Mouse (Mus musculus): ENCODE results near the gene Arl3. TPM values are rescaled to one million over a fixed set of nuclear protein-coding genes. Genes with fewer than 3 reads are reported as not detected.

Gene Arl3
- total and polyA plus RNA-seq, 3 experiments: 24.1 to 46.5 (median 45.3) TPM

- Histone ChIP-seq H3K36me3 (replicated peaks in 1 of 2; ENCODE audit: control insufficient read depth in 1 of 2, insufficient read depth in 1 of 2, low read length in 1 of 2) (peaks cover 35 to 56% of the 10 kb centered on the region in 2 experiments), H3K27me3 (replicated peaks) (no peaks in the 10 kb centered on the region), H3K4me2 (ENCODE audit: insufficient read depth, low read depth, poor library complexity, severe bottlenecking) (no peak overlapping the region), H3K4me3 (replicated peaks in 1 of 3; ENCODE audit: low read depth in 2 of 3, low read length in 2 of 3, poor library complexity in 1 of 3) (no peak overlapping the region), H3K9me3 (replicated peaks; ENCODE audit: low read length) (no peaks in the 10 kb centered on the region), H3K27ac (ENCODE audit: insufficient read depth, low read depth) (no peak overlapping the region), H3K9ac (ENCODE audit: insufficient read depth, low read depth) (no peak overlapping the region), H3K4me1 (ENCODE audit: control insufficient read depth in 1 of 2, insufficient read depth in 2 of 2) (peaks cover 21 to 58% of the 10 kb centered on the region in 2 experiments), H3K79me2 (replicated peaks; ENCODE audit: control insufficient read depth, extremely low read depth, insufficient read depth, poor library complexity, severe bottlenecking) (peaks cover 14% of the 10 kb centered on the region)
- dilution Hi-C loops (cut with MboI; ENCODE audit: extremely low pct_ligation_motif_present, extremely low pct_unique_long_range_greater_than_20kb, low sequenced_read_pairs) (no loop called here), in situ Hi-C loops (cut with MboI; ENCODE audit: low pct_ligation_motif_present, low pct_unique_long_range_greater_than_20kb, low sequenced_read_pairs) (no loop called here)
- no peak for TF ChIP-seq KAT2A (IDR thresholded peaks at IDR 0.05; ENCODE audit: insufficient replicate concordance, low read length)
- no peak for TF ChIP-seq PAX5 (IDR thresholded peaks at IDR 0.05; ENCODE audit: low read length)
- no peak for TF ChIP-seq ZKSCAN1 (IDR thresholded peaks at IDR 0.05; ENCODE audit: borderline replicate concordance, low read depth, low read length)
- TF ChIP-seq MAZ (IDR thresholded peaks at IDR 0.05; ENCODE audit: low read depth, low read length): no peak
- TF ChIP-seq USF1 (IDR thresholded peaks at IDR 0.05; ENCODE audit: low read depth, low read length): no peak
- TF ChIP-seq EP300 (IDR thresholded peaks at IDR 0.05; ENCODE audit: low read length): no peak
- no peak for TF ChIP-seq NELFE (IDR thresholded peaks at IDR 0.05; ENCODE audit: low read depth, low read length)
- TF ChIP-seq E2F4 (IDR thresholded peaks at IDR 0.05; ENCODE audit: insufficient replicate concordance, low read depth, low read length): no peak
- TF ChIP-seq USF2 (conservative IDR thresholded peaks at IDR 0.05; ENCODE audit: low read depth, low read length): no peak
- no peak for TF ChIP-seq ZNF384 (IDR thresholded peaks at IDR 0.05; ENCODE audit: low read depth, low read length)
- TF ChIP-seq TBP (conservative IDR thresholded peaks at IDR 0.05; ENCODE audit: low read depth, low read length): no peak
- TF ChIP-seq JUND (conservative IDR thresholded peaks at IDR 0.05; ENCODE audit: low read depth, low read length): no peak
- TF ChIP-seq UBTF (IDR thresholded peaks at IDR 0.05; ENCODE audit: low read depth, low read length): no peak
- no peak for TF ChIP-seq MYC (IDR thresholded peaks at IDR 0.05; ENCODE audit: low read depth, low read length)
- TF ChIP-seq JUN (IDR thresholded peaks at IDR 0.05; ENCODE audit: insufficient read depth, low read depth, low read length): no peak
- TF ChIP-seq GABPA (IDR thresholded peaks at IDR 0.05; ENCODE audit: insufficient replicate concordance, low read depth, low read length): no peak
- TF ChIP-seq HCFC1 (IDR thresholded peaks at IDR 0.05; ENCODE audit: low read depth, low read length): no peak
- no peak for TF ChIP-seq RAD21 (IDR thresholded peaks at IDR 0.05; ENCODE audit: low read depth, low read length)
- no peak for TF ChIP-seq ETS1 (conservative IDR thresholded peaks at IDR 0.05; ENCODE audit: low read depth, low read length)
- no peak for TF ChIP-seq SMC3 (IDR thresholded peaks at IDR 0.05; ENCODE audit: low read depth, low read length)
- no peak for DNase-seq (ENCODE audit: extremely low read depth)
Measured at GRCm38 (mm10) chr19:46515287-46515821, 57.6 kb downstream of the Arl3 start.

- no peak for TF ChIP-seq ZC3H11A (IDR thresholded peaks at IDR 0.05; ENCODE audit: low read depth, low read length)
- no peak for TF ChIP-seq UBTF (IDR thresholded peaks at IDR 0.05; ENCODE audit: low read depth, low read length)
- no peak for TF ChIP-seq MEF2A (IDR thresholded peaks at IDR 0.05; ENCODE audit: borderline replicate concordance, low read depth, low read length)
- TF ChIP-seq MXI1 (IDR thresholded peaks at IDR 0.05; ENCODE audit: low read depth, low read length): no peak
- no peak for TF ChIP-seq MAZ (IDR thresholded peaks at IDR 0.05; ENCODE audit: low read depth, low read length)
- TF ChIP-seq POLR2A (IDR thresholded peaks at IDR 0.05; ENCODE audit: low read depth, low read length): no peak
- Histone ChIP-seq H3K27me3 (replicated peaks) (no peaks in the 10 kb centered on the region), H3K9me3 (replicated peaks; ENCODE audit: low read length) (no peaks in the 10 kb centered on the region), H3K27ac (ENCODE audit: insufficient read depth, low read depth) (no peak overlapping the region), H3K79me2 (replicated peaks; ENCODE audit: control insufficient read depth, extremely low read depth, insufficient read depth, poor library complexity, severe bottlenecking) (peaks cover 22% of the 10 kb centered on the region), H3K9ac (ENCODE audit: insufficient read depth, low read depth) (no peak overlapping the region), H3K4me2 (ENCODE audit: insufficient read depth, low read depth, poor library complexity, severe bottlenecking) (no peak overlapping the region), H3K36me3 (replicated peaks in 1 of 2; ENCODE audit: control insufficient read depth in 1 of 2, insufficient read depth in 1 of 2, low read length in 1 of 2) (peaks cover 35 to 65% of the 10 kb centered on the region in 2 experiments), H3K4me3 (replicated peaks in 1 of 3; ENCODE audit: low read depth in 2 of 3, low read length in 2 of 3, poor library complexity in 1 of 3) (no peak overlapping the region), H3K4me1 (ENCODE audit: control insufficient read depth in 1 of 2, insufficient read depth in 2 of 2) (peaks cover 16 to 58% of the 10 kb centered on the region in 2 experiments)
- no peak for DNase-seq (ENCODE audit: extremely low read depth)
- dilution Hi-C loops (cut with MboI; ENCODE audit: extremely low pct_ligation_motif_present, extremely low pct_unique_long_range_greater_than_20kb, low sequenced_read_pairs) (no loop called here), in situ Hi-C loops (cut with MboI; ENCODE audit: low pct_ligation_motif_present, low pct_unique_long_range_greater_than_20kb, low sequenced_read_pairs) (no loop called here)
Measured at GRCm38 (mm10) chr19:46514387-46514786, 58.6 kb downstream of the Arl3 start.

Measured in CH12.LX (cell line).